Mouse (Mus musculus): ENCODE measurements around the gene Bhmt2.

Bhmt2 gene

GRCm38 (mm10) chr13:93674131-93674561, at the start of gene Bhmt2, which contains the start of gene Dmgdh:
TSS of gene Bhmt2 (minus strand) at chr13:93674302.
TSS of gene Dmgdh (plus strand) at chr13:93674433.
- in situ Hi-C loops (cut with MboI, MseI): no loop called here

GRCm38 (mm10) chr13:93723455-93723854, 49.4 kb upstream of the Bhmt2 start:
- in situ Hi-C loops (cut with MboI, MseI): loop anchor here in 1 of 2 experiments (25.0 kb wide), 1 partner anchor 1136 kb away; the partner anchor contains the start of gene Spz1

GRCm38 (mm10) chr13:93721916-93722315, 47.8 kb upstream of the Bhmt2 start:
- in situ Hi-C loops (cut with MboI, MseI): loop anchor here in 1 of 2 experiments (25.0 kb wide), 1 partner anchor 1135 kb away; the partner anchor contains the start of gene Spz1

DNA sequence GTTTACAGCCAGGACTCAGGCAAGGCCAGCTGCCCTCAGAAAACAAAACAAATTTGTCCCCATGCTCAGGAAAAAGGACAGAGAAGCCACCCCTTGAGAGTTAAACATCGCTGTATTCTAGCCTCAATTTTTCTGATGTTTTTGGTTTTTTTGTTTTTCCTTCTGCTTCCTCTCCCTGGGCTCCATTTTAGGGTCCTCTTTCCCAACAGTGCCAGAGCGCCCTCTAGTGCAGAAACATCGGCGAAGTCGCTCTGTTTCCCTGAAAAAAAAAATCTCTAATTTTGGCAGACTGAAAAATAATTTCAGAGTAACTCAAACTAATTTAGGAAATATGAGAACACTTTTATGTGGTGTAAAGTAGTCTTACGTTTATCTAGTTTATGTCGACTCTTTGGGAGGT, 44.8 kb upstream of the Bhmt2 start:
- in situ Hi-C loops (cut with MboI, MseI): loop anchor here in 1 of 2 experiments (10.0 to 25.0 kb wide), 2 partner anchors 674 to 1132 kb away; partner anchors contain the start of gene Spz1

GRCm38 (mm10) chr13:93717113-93717512, 43.0 kb upstream of the Bhmt2 start:
- in situ Hi-C loops (cut with MboI, MseI): loop anchor here in 1 of 2 experiments (10.0 to 25.0 kb wide), 2 partner anchors 672 to 1130 kb away; partner anchors contain the start of gene Spz1

GRCm38 (mm10) chr13:93713826-93714225, 39.7 kb upstream of the Bhmt2 start:
- in situ Hi-C loops (cut with MboI, MseI): loop anchor here in 1 of 2 experiments (10.0 to 25.0 kb wide), 2 partner anchors 669 to 1127 kb away; partner anchors contain the start of gene Spz1

DNA sequence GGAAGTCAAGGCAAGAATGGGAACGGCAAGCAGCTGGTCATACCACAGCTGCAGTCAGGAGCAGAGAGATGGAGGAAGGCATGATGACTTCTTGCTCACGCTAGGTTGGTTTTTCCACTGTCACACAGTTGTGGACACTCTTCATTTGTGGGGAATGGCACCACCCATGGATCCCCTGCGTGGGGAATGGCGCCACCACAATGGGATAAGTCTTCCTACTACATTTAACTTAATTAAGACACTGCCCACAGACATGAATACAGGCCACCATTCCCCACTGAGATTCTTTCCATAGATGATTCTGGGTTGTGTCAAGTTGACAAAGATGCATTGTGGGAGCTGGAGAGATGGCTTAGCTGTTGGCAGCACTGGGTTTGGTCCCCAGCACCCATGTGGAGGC, 38.3 kb upstream of the Bhmt2 start:
- in situ Hi-C loops (cut with MboI, MseI): loop anchor here in 1 of 2 experiments (10.0 to 25.0 kb wide), 2 partner anchors 668 to 1125 kb away; partner anchors contain the start of gene Spz1

- in situ Hi-C loops (cut with MboI, MseI): loop anchor here in 1 of 2 experiments (10.0 to 25.0 kb wide), 2 partner anchors 666 to 1124 kb away; partner anchors contain the start of gene Spz1
Measured at GRCm38 (mm10) chr13:93711226-93711625, 37.1 kb upstream of the Bhmt2 start.

DNA sequence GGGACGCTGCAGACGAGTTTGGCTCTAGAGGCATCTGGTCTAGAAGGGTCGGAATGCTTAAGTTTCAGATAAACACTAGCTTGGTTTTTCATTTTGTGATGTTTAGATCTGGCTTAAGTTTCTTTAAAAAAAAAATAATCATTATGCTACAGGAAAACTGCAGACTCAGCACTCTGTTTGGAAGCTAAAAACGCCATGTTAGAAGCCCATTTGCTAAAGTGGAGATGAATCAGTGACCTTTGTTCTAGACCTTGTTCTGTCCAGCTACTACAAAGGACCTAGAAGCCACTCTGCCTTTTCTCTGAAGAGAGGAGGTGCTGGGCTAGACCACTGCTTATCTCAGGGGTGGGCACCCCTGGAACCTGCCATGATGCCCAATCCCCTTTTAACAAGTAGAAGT, 36.2 kb upstream of the Bhmt2 start:
- in situ Hi-C loops (cut with MboI, MseI): loop anchor here in 1 of 2 experiments (10.0 to 25.0 kb wide), 2 partner anchors 666 to 1123 kb away; partner anchors contain the start of gene Spz1

DNA sequence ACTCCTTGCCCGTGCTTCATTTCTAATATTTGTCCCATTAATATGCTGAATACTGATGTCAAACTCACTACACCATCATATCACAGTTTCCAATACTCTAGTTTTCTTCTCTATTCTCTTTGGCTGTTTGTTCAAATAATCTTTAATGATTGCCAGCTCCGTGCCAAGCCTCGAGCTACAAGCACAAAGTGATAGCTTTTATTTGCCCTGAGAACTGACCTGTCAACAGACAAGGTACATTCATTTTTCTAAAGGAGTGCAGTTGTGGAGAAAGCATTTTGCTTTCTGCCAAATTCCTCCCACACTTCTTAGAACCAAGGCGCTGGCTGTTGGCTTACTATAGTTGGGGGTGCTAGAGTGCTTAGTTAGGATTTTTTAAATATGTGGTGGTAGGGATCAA, 33.2 kb upstream of the Bhmt2 start:
- in situ Hi-C loops (cut with MboI, MseI): loop anchor here in 1 of 2 experiments (25.0 kb wide), 1 partner anchor 1120 kb away; the partner anchor contains the start of gene Spz1

DNA sequence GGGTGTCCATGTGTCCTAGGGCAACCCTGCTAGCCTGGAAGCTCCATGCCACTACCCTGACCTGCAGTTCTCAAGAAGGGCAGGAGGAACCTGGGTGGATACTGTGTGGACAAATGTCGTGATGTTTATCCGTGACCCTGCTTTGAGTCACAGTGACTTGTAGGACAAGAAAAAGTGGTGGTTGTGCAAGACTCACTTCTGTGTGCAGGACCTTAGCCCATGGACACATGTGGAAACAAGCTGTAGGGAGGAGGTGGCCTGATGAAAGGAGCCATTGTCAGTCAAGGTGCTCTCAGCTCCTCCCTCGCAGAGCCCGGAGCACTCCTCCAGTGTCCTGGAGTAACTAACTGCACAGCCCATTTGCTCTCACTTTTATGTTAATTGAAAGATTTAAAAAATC, 31.6 kb upstream of the Bhmt2 start:
- in situ Hi-C loops (cut with MboI, MseI): loop anchor here in 1 of 2 experiments (25.0 kb wide), 1 partner anchor 1118 kb away; the partner anchor contains the start of gene Spz1

GRCm38 (mm10) chr13:93698866-93699265, 24.8 kb upstream of the Bhmt2 start:
- in situ Hi-C loops (cut with MboI, MseI): no loop called here

DNA sequence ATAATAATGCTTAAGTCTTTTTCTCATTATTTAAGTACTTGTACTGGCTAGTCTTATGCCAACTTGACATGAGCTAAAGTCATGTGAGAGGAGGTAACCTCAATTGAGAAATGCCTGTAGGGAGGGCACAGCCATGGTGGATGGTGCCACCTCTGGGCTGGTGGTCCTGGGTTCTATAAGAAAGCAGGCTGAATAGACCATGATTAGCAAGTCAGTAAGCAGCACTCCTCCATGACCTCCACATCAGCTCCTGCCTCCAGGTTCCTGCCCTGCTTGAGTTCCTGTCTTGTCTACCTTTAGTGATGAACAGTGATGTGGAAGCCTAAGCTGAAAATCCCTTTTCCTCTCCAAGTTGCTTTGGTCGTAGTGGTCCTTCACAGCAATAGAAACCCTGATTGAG, 16.7 kb upstream of the Bhmt2 start:
- in situ Hi-C loops (cut with MboI, MseI): no loop called here

- in situ Hi-C loops (cut with MboI, MseI): no loop called here
Measured at GRCm38 (mm10) chr13:93689566-93689965, 15.5 kb upstream of the Bhmt2 start.

DNA sequence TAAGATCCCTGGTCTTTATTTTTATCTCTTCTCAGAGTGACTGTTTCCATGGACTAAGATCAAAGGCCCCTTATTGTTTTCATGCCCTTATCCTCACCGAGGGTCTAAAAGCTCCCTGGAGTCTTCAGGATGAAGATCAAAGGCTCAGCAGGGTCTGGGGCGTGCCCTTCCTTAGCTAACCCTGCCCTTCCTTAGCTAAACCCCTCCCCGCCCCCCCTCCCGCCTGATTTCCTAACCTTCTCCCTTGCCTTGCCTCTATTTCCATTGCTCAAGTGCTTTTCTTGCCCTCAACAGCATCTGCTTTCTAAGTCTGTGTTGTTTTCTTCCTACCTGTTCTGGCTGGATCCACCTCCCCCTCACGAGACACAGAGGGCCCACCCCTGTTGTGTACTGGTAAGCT, 13.2 kb upstream of the Bhmt2 start:
- in situ Hi-C loops (cut with MboI, MseI): no loop called here

GRCm38 (mm10) chr13:93685226-93685625, 11.1 kb upstream of the Bhmt2 start:
- in situ Hi-C loops (cut with MboI, MseI): no loop called here

- in situ Hi-C loops (cut with MboI, MseI): no loop called here
Measured at GRCm38 (mm10) chr13:93683336-93683735, 9.2 kb upstream of the Bhmt2 start.

GRCm38 (mm10) chr13:93676864-93677263, 2.8 kb upstream of the Bhmt2 start:
- in situ Hi-C loops (cut with MboI, MseI): no loop called here

DNA sequence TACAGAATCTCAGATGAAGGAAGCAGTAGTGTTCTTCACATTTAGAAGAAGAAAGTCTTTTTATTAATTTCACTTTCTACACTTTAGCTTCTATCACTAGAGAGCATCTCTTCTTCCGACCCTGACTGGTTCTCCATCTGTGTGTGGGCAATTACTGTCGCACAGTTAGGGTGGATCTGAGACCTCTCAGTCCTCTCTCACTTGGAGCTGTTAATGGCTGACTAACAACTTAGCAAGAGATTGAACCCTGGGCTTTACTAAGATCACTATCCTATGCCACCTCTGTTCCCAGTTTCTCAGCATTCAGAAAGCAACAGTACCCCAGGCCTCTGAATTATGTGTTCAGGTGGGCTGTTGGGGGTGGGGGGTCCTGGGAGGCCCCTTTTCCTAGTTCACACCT, 806 bp downstream of the Bhmt2 start:
- in situ Hi-C loops (cut with MboI, MseI): no loop called here

- in situ Hi-C loops (cut with MboI, MseI): no loop called here
Measured at GRCm38 (mm10) chr13:93672371-93672770, 1.7 kb downstream of the Bhmt2 start.

DNA sequence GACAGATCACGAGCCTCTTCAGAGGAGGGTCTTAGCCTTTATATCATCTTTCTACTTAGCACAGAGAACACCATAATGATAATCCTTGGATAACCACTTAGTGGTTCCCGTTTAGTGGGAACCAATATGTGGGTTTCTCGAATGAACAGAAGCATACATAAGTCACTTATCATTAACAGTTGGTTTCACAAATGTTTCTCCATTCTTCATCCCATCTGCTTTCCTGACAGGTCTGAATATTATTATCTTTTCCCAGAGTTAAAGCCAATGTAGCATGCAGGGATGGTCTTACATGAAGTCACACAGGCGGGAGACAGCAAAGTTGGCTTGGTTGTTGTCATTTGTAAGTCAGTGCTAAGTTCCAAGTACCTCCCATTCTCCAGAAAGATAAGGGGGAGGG, 6.5 kb downstream of the Bhmt2 start:
- in situ Hi-C loops (cut with MboI, MseI): loop anchor here in 1 of 2 experiments (10.0 kb wide), 1 partner anchor 1587 kb away; the partner anchor contains the start of gene Pde8b

DNA sequence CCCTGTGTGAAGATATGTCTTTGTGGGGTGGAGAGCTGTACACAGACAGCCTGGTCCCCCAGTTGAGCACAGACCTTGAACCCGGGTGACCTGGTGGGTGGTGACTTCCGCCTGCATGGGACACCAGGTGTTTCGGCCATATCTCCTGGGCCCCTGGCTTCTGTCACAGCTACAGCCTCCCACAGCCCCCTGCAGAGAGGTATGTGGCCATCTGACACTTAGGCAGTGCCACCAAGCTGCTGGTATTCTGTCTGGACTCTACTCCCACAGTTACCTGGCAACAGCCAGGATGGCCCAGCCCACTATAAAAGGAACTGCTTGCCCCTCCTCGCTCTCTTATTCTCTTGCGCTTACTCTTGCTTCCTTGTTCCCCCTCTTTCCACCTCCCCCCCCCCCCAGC, 16.2 kb downstream of the Bhmt2 start:
- in situ Hi-C loops (cut with MboI, MseI): no loop called here

- in situ Hi-C loops (cut with MboI, MseI): no loop called here
Measured at GRCm38 (mm10) chr13:93653382-93653781, 20.7 kb downstream of the Bhmt2 start.
